Mouse (Mus musculus) testis, adult 2 months (tissue): Measurements from ENCODE around the gene Mcf2l. TPM values are rescaled to one million over a fixed set of nuclear protein-coding genes. Genes with fewer than 3 reads are reported as not detected.
A peak's percentile ranks its signal among the peaks of the same experiment; 100 is the strongest.

Experiments used
- H3K27ac ChIP-seq: fragments of 200-500 bp; 2 replicates; pipeline ENCODE4 v1.5.1; 2012; ENCODE audit warnings: low read depth, low read length; ENCODE audit not compliant: control insufficient read depth, insufficient read depth
- H3K27me3 ChIP-seq: fragments of 200-500 bp; 2 replicates; pipeline ENCODE4 v1.6.1; 2012; ENCODE audit warnings: mild to moderate bottlenecking, low read length, moderate library complexity; ENCODE audit not compliant: control insufficient read depth, insufficient read depth
- H3K36me3 ChIP-seq: fragments of 200-500 bp; 2 replicates; pipeline ENCODE4 v1.6.1; 2012; ENCODE audit warnings: mild to moderate bottlenecking, low read length; ENCODE audit not compliant: control insufficient read depth, insufficient read depth
- H3K4me1 ChIP-seq: fragments of 200-500 bp; 2 replicates; pipeline ENCODE4 v1.6.1; 2012; ENCODE audit warnings: low read length; ENCODE audit not compliant: control insufficient read depth, insufficient read depth
- H3K4me3 ChIP-seq: fragments of 200-500 bp; 2 replicates; pipeline ENCODE4 v1.5.1; 2012; ENCODE audit warnings: low read depth, mild to moderate bottlenecking, low read length, moderate library complexity, mixed read lengths; ENCODE audit not compliant: control insufficient read depth
- CTCF ChIP-seq: fragments of 200-500 bp; IDR thresholded peaks from 2 replicates; pipeline ENCODE4 v1.5.1; 2012; ENCODE audit warnings: low read depth, mild to moderate bottlenecking, inconsistent platforms, low read length, moderate library complexity; ENCODE audit not compliant: control insufficient read depth, insufficient read depth, insufficient replicate concordance
- POLR2A ChIP-seq: fragments of 200-500 bp; IDR thresholded peaks from 2 replicates; pipeline ENCODE4 v1.6.1; 2012; ENCODE audit warnings: low read depth, mild to moderate bottlenecking, inconsistent platforms, low read length, moderate library complexity; ENCODE audit not compliant: control insufficient read depth
- polyA plus RNA-seq: library from polyadenylated mRNA; depleted of rRNA; stranded (reverse); fragments of >200 nt; gene quantifications from 2 replicates; pipeline ENCODE4 v1.2.3, GENCODE M21; 2012

The Mcf2l gene
- polyA plus RNA-seq, 1 experiment: 8.9 TPM

DNA sequence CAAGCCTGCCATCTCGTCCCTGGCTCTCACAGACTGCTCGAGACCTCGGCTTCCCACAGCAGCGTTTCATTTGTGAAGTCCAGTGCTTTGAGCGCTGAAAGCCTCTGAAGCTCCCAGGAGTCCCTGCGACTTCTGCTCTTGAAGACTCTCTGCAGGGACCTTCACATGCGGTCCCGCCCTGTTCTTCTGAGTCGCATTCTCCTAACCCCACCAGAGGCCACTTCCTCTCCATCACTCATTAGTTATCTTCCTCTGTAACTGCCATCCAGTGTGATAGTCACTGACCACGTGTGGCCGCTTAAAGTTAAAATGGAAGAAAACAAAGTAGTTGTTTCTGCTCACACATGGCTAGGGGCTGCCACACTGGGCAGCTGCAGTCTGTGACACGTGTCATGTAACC, 103.7 kb downstream of the Mcf2l start:
- Histone ChIP-seq H3K36me3 (no peaks in the 10 kb centered on the region), H3K4me1 (peaks cover 6% of the 10 kb centered on the region), H3K27ac (no peak overlapping the region), H3K27me3 (no peaks in the 10 kb centered on the region), H3K4me3 (no peak overlapping the region)
- TF ChIP-seq POLR2A (no peak), CTCF (no peak)

- Histone ChIP-seq H3K36me3 (no peaks in the 10 kb centered on the region), H3K27ac (no peak overlapping the region), H3K27me3 (no peaks in the 10 kb centered on the region), H3K4me3 (no peak overlapping the region), H3K4me1 (peaks cover 6% of the 10 kb centered on the region)
- TF ChIP-seq POLR2A (no peak), CTCF (no peak)
These were observed 104.7 kb downstream of the Mcf2l start for GRCm38 (mm10) chr8:12978308-12978707.

- Histone ChIP-seq H3K36me3 (no peaks in the 10 kb centered on the region), H3K4me3 (no peak overlapping the region), H3K27me3 (no peaks in the 10 kb centered on the region), H3K4me1 (peaks cover 6% of the 10 kb centered on the region), H3K27ac (no peak overlapping the region)
- TF ChIP-seq CTCF (peak; percentile 79; the same call in 1 of the 2 replicates), POLR2A (no peak)
These were observed 105.1 kb downstream of the Mcf2l start for GRCm38 (mm10) chr8:12978726-12979125.

- peaks cover 6% of the 10 kb centered on the region for H3K4me1 ChIP-seq
- no peaks in the 10 kb centered on the region for H3K27me3 ChIP-seq
- no peak overlapping the region for H3K4me3 ChIP-seq
- H3K36me3 ChIP-seq: no peaks in the 10 kb centered on the region
- H3K27ac ChIP-seq: no peak overlapping the region
- TF ChIP-seq POLR2A (no peak), CTCF (no peak)
These were observed 110.3 kb downstream of the Mcf2l start for GRCm38 (mm10) chr8:12983681-12984467.

DNA sequence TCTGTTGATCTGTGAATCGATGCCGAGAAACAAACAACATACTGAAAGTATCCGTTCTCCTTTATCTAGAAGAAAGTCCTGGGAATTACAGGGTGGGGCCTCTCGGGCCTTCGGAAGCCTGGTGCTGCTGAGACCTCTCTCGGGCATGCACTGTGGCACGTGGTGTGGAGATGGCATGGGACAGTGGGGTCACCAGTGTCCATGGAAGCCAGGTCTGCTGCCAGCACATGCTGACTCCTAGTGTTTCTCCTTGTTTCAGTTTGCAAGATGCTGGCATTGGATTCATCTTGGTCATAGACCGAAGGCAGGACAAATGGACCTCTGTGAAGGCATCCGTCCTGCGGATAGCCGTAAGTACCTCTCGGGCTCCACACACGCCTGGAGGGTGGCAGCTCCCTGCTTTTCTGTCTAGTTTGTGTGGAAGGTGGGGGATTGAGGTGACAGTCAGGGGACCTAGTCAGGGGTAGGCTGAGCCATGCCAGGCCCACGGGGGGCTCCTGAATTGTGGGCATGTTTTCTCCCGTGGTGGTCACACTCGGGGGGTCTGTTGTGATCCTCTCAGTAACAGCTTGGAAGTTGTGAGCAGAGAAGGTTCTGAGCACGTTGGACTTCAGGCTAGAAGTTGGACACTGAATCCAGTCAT, 111.1 kb downstream of the Mcf2l start:
- Histone ChIP-seq H3K27me3 (no peaks in the 10 kb centered on the region), H3K4me3 (no peak overlapping the region), H3K36me3 (no peaks in the 10 kb centered on the region), H3K4me1 (peaks cover 6% of the 10 kb centered on the region), H3K27ac (no peak overlapping the region)
- TF ChIP-seq CTCF (no peak), POLR2A (no peak)

GRCm38 (mm10) chr8:12985259-12985658, 111.7 kb downstream of the Mcf2l start:
- Histone ChIP-seq H3K4me3 (no peak overlapping the region), H3K4me1 (peaks cover 4% of the 10 kb centered on the region), H3K27ac (no peak overlapping the region), H3K27me3 (no peaks in the 10 kb centered on the region), H3K36me3 (no peaks in the 10 kb centered on the region)
- TF ChIP-seq POLR2A (no peak), CTCF (no peak)

GRCm38 (mm10) chr8:12987571-12987970, 114.0 kb downstream of the Mcf2l start:
- no peaks in the 10 kb centered on the region for H3K4me1 ChIP-seq
- no peaks in the 10 kb centered on the region for H3K36me3 ChIP-seq
- H3K4me3 ChIP-seq: no peak overlapping the region
- TF ChIP-seq POLR2A: no peak
- no peak for TF ChIP-seq CTCF
- H3K27ac ChIP-seq: no peak overlapping the region
- H3K27me3 ChIP-seq: no peaks in the 10 kb centered on the region
